Mouse (Mus musculus): ENCODE results near the gene Gm45785. TPM values are rescaled to one million over a fixed set of nuclear protein-coding genes. Genes with fewer than 3 reads are reported as not detected.
"Not testable (repeated sequence)": the region's sequence is repeated elsewhere in the genome, so short reads cannot be mapped to it uniquely, and the experiment has no call there.

The Gm45785 gene
- polyA plus RNA-seq (2015; fragmentation: Nextera tagmentation; extraction: Ambion mirVana) = not detected in 2 replicates

GRCm38 (mm10) chr7:140855860-140856784, at the start of gene Gm45785:
Gene Gm45785, minus strand, starts transcription at chr7:140856331.
- Histone ChIP-seq H3K36me3 (peaks cover 66% of the 10 kb centered on the region), H3K4me1 (peaks cover 28% of the 10 kb centered on the region), H3K27ac (replicated peaks) (peak within 1 kb of the TSS; percentile 93), H3K27me3 (replicated peaks) (no peaks in the 10 kb centered on the region), H3K9ac (peak within 1 kb of the TSS; percentile 96), H3K4me2 (peak within 1 kb of the TSS; percentile 96), H3K4me3 (peak within 1 kb of the TSS; percentile 70), H3K9me3 (no peaks in the 10 kb centered on the region)
- WGBS = under 1% methylated on average over 51 of the region's 51 CpGs
- peak; percentile 69 for ATAC-seq (ENCODE audit: extremely low read depth, insufficient number of reproducible peaks, low FRiP score, low TSS enrichment)

GRCm38 (mm10) chr7:140905642-140906081, 49.5 kb upstream of the Gm45785 start:
- Histone ChIP-seq H3K27ac (replicated peaks) (no peak overlapping the region), H3K27me3 (replicated peaks) (peaks cover 15% of the 10 kb centered on the region; the same call in 1 of the 2 replicates), H3K36me3 (no peaks in the 10 kb centered on the region), H3K9ac (no peak overlapping the region), H3K9me3 (no peaks in the 10 kb centered on the region), H3K4me2 (no peak overlapping the region), H3K4me3 (no peak overlapping the region), H3K4me1 (peaks cover 11% of the 10 kb centered on the region)
- ATAC-seq (ENCODE audit: extremely low read depth, insufficient number of reproducible peaks, low FRiP score, low TSS enrichment) = no peak
- 32% methylated on average over 2 of the region's 2 CpGs for WGBS

- Histone ChIP-seq H3K27me3 (replicated peaks) (peaks cover 10% of the 10 kb centered on the region; the same call in 1 of the 2 replicates), H3K4me3 (no peak overlapping the region), H3K36me3 (peaks cover 13% of the 10 kb centered on the region), H3K9ac (no peak overlapping the region), H3K9me3 (no peaks in the 10 kb centered on the region), H3K4me1 (peaks cover 21% of the 10 kb centered on the region), H3K27ac (replicated peaks) (no peak overlapping the region), H3K4me2 (no peak overlapping the region)
- WGBS = 28% methylated on average over 13 of the region's 13 CpGs
- ATAC-seq (ENCODE audit: extremely low read depth, insufficient number of reproducible peaks, low FRiP score, low TSS enrichment) = no peak
Observed at GRCm38 (mm10) chr7:140903212-140903611, 47.1 kb upstream of the Gm45785 start.

- no peak for ATAC-seq (ENCODE audit: extremely low read depth, insufficient number of reproducible peaks, low FRiP score, low TSS enrichment)
- WGBS = 81% methylated on average over 15 of the region's 15 CpGs
Observed at GRCm38 (mm10) chr7:140902036-140902875, 46.1 kb upstream of the Gm45785 start.

GRCm38 (mm10) chr7:140900220-140900619, 44.1 kb upstream of the Gm45785 start, which contains the start of gene Cox8b:
Gene Cox8b, minus strand, starts transcription at chr7:140900446.
- peak within 1 kb of the TSS; percentile 79 for H3K9ac ChIP-seq
- peak within 1 kb of the TSS; percentile 59 for H3K4me2 ChIP-seq
- no peak for ATAC-seq (ENCODE audit: extremely low read depth, insufficient number of reproducible peaks, low FRiP score, low TSS enrichment)
- peaks cover 6% of the 10 kb centered on the region; the same call in 1 of the 2 replicates for H3K27me3 ChIP-seq (replicated peaks)
- peak within 1 kb of the TSS; percentile 42 for H3K4me3 ChIP-seq
- H3K9me3 ChIP-seq = no peaks in the 10 kb centered on the region
- peaks cover 40% of the 10 kb centered on the region for H3K36me3 ChIP-seq
- H3K27ac ChIP-seq (replicated peaks) = peak within 1 kb of the TSS; percentile 83
- H3K4me1 ChIP-seq = peaks cover 21% of the 10 kb centered on the region
- WGBS = 42% methylated on average over 10 of the region's 10 CpGs

More at GRCm38 (mm10) chr7:140902036-140902875, 46.1 kb upstream of the Gm45785 start:
- Histone ChIP-seq H3K27me3 (replicated peaks) (peaks cover 10% of the 10 kb centered on the region; the same call in 1 of the 2 replicates), H3K4me1 (peaks cover 21% of the 10 kb centered on the region), H3K9ac (no peak overlapping the region; the same call in 1 of the 2 replicates), H3K4me2 (no peak overlapping the region), H3K36me3 (peaks cover 22% of the 10 kb centered on the region), H3K9me3 (no peaks in the 10 kb centered on the region), H3K4me3 (no peak overlapping the region), H3K27ac (replicated peaks) (no peak overlapping the region)

GRCm38 (mm10) chr7:140899121-140899520, 43.0 kb upstream of the Gm45785 start:
- peak overlapping the region; percentile 59 for H3K4me2 ChIP-seq
- peak overlapping the region; percentile 83; the same call in 1 of the 2 replicates for H3K27ac ChIP-seq (replicated peaks)
- 61% methylated on average over 3 of the region's 3 CpGs for WGBS
- H3K4me1 ChIP-seq = peaks cover 21% of the 10 kb centered on the region
- peak overlapping the region; percentile 79 for H3K9ac ChIP-seq
- H3K9me3 ChIP-seq = no peaks in the 10 kb centered on the region
- H3K27me3 ChIP-seq (replicated peaks) = peaks cover 2% of the 10 kb centered on the region; the same call in 1 of the 2 replicates
- H3K36me3 ChIP-seq = peaks cover 50% of the 10 kb centered on the region
- peak overlapping the region; percentile 42; the same call in 1 of the 2 replicates for H3K4me3 ChIP-seq
- no peak for ATAC-seq (ENCODE audit: extremely low read depth, insufficient number of reproducible peaks, low FRiP score, low TSS enrichment)

- Histone ChIP-seq H3K4me1 (peaks cover 21% of the 10 kb centered on the region), H3K36me3 (peaks cover 62% of the 10 kb centered on the region), H3K9ac (no peak overlapping the region), H3K4me3 (no peak overlapping the region), H3K27me3 (replicated peaks) (no peaks in the 10 kb centered on the region), H3K9me3 (no peaks in the 10 kb centered on the region), H3K27ac (replicated peaks) (no peak overlapping the region), H3K4me2 (no peak overlapping the region)
- ATAC-seq (ENCODE audit: extremely low read depth, insufficient number of reproducible peaks, low FRiP score, low TSS enrichment) = no peak
- 85% methylated on average over 7 of the region's 7 CpGs for whole genome bisulfite sequencing
Observed at GRCm38 (mm10) chr7:140897863-140898262, 41.7 kb upstream of the Gm45785 start.

- Histone ChIP-seq H3K36me3 (peaks cover 84% of the 10 kb centered on the region), H3K4me3 (no peak overlapping the region), H3K9ac (no peak overlapping the region), H3K9me3 (no peaks in the 10 kb centered on the region), H3K27ac (replicated peaks) (no peak overlapping the region), H3K4me1 (peaks cover 3% of the 10 kb centered on the region), H3K27me3 (replicated peaks) (no peaks in the 10 kb centered on the region), H3K4me2 (no peak overlapping the region)
- WGBS = 89% methylated on average over 3 of the region's 3 CpGs
- no peak for ATAC-seq (ENCODE audit: extremely low read depth, insufficient number of reproducible peaks, low FRiP score, low TSS enrichment)
Observed at GRCm38 (mm10) chr7:140894611-140895010, 38.5 kb upstream of the Gm45785 start.

- WGBS = 91% methylated on average over 7 of the region's 7 CpGs
- Histone ChIP-seq H3K9ac (no peak overlapping the region), H3K4me1 (no peaks in the 10 kb centered on the region), H3K27ac (replicated peaks) (no peak overlapping the region), H3K9me3 (no peaks in the 10 kb centered on the region), H3K4me2 (no peak overlapping the region), H3K36me3 (peaks cover 85% of the 10 kb centered on the region), H3K27me3 (replicated peaks) (no peaks in the 10 kb centered on the region), H3K4me3 (no peak overlapping the region)
- ATAC-seq (ENCODE audit: extremely low read depth, insufficient number of reproducible peaks, low FRiP score, low TSS enrichment) = no peak
Observed at GRCm38 (mm10) chr7:140894031-140894430, 37.9 kb upstream of the Gm45785 start.

- H3K4me2 ChIP-seq; H3K9ac ChIP-seq; H3K27me3 ChIP-seq (replicated peaks); H3K4me3 ChIP-seq; H3K27ac ChIP-seq (replicated peaks); H3K4me1 ChIP-seq; ATAC-seq (ENCODE audit: extremely low read depth, insufficient number of reproducible peaks, low FRiP score, low TSS enrichment); H3K9me3 ChIP-seq: not testable (repeated sequence)
- H3K36me3 ChIP-seq = peaks cover 84% of the 10 kb centered on the region
- 96% methylated on average over 16 of the region's 16 CpGs for WGBS
Observed at GRCm38 (mm10) chr7:140890636-140891035, 34.5 kb upstream of the Gm45785 start.

- Histone ChIP-seq H3K36me3 (peaks cover 42% of the 10 kb centered on the region), H3K9me3 (no peaks in the 10 kb centered on the region), H3K4me2 (peak overlapping the region; percentile 81), H3K27ac (replicated peaks) (peak overlapping the region; percentile 93), H3K9ac (peak overlapping the region; percentile 90), H3K4me1 (peaks cover 27% of the 10 kb centered on the region), H3K4me3 (peak overlapping the region; percentile 89), H3K27me3 (replicated peaks) (no peaks in the 10 kb centered on the region)
- no peak for ATAC-seq (ENCODE audit: extremely low read depth, insufficient number of reproducible peaks, low FRiP score, low TSS enrichment)
- WGBS = under 1% methylated on average over 12 of the region's 12 CpGs
Observed at GRCm38 (mm10) chr7:140882469-140882803, 26.3 kb upstream of the Gm45785 start.
